Mouse (Mus musculus) spleen, adult 18-20 months (tissue): ENCODE measurements around the gene Fgfr2.
"Not testable (repeated sequence)": the region's sequence is repeated elsewhere in the genome, so short reads cannot be mapped to it uniquely, and the experiment has no call there.

Experiments used
- DNase-seq, 2 experiments: peaks; one replicate each; pipeline ENCODE4 v3.0.0; 2022; ENCODE audit warnings: mixed read lengths in 2 of 2

Gene Fgfr2

DNA sequence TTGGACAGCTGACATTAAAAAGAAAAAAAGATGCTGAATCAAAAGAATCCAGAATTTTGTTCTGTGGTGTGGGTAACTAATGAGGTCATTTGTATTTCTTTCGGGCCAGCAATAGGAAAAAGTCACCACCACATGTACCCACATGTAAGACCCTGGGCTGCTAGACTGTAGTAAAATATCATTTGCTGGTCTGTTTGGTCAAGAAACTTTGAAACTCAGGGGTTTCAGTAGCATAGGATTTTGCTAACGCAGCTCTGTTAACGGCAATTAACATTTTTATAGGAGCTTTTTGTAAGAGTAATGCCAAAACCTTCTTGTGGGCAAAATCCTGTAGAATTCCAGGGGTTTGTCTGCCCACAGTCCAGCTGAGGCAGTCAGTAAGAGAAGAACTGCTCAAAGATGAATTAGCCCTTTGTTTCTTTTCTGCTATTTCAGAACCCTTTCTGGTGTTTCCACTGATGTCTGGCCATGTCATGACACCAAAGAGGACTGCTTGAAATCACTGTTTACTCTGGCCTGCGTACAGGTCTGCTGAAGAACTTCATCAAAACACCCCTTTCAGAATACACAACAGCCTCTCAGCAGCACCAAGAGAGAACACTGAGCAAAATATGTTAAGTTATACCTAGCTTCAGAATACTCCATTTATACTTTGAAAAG, 2667.4 kb downstream of the Fgfr2 start:
- DNase-seq, result no peak

DNA sequence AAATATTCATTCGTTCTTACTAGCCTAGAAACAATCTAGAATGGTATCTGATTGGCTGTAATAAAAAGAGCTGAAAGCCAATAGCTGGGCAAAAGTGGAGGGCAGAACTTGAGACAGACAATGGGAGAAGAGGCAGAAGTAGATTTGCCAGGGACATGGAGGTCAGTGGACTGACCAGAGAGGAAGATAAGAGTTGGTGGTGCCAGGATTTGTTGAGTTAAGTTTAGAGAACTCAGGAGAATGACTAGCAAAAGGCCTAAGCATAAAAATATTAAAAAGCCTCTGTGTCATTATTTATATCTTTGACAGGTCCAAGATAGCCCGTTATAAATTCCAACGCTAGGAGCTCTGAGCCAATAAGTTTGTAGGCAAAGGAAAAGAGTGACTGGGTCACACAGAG, 2668.9 kb downstream of the Fgfr2 start:
- no peak for DNase-seq

GRCm38 (mm10) chr7:130435776-130436175, 2687.4 kb downstream of the Fgfr2 start:
- no peak for DNase-seq

GRCm38 (mm10) chr7:130432141-130432540, 2691.0 kb downstream of the Fgfr2 start:
- no peak for DNase-seq

DNA sequence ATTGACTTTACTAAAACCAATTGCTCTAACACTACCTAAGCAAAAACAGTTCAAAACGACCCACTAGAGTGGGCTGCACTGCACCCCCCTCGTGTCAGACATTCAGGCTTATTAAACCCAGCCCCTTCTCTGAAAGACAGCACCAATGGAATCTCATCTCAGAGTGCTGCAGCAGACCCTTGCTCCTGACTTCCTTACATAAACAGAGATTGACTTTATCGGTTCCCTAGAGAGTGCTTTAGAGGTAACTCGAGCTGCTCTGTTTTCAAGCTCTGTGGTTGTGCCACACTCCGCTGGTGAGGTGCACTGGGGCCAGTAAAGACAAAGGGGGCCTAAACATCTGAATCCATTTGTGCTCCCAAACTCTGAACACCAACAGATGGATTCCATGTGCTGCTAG, 2696.6 kb downstream of the Fgfr2 start:
- DNase-seq, result no peak

DNA sequence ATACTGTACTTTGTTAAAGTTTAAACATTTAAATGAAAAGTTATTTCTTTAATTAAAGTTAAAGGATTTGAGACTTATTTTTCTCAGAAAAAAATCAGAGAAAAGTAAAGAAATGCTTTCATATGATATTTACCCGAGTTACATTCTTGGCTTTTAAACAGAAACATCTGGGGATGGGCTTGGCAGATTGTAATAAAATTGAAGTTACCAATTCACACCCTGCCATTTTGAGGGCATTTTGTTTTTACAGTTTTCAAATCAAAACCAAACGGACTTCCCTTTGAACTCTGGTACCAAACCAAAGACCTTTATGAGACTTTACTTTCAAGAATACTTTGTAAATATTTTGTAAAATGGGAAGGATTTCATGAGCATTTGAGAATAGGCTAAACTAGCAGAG, 2697.2 kb downstream of the Fgfr2 start:
- DNase-seq, result no peak

- DNase-seq, result no peak
These were observed 2703.2 kb downstream of the Fgfr2 start for GRCm38 (mm10) chr7:130419961-130420360.

GRCm38 (mm10) chr7:130407622-130408021, 2715.5 kb downstream of the Fgfr2 start:
- no peak for DNase-seq

DNA sequence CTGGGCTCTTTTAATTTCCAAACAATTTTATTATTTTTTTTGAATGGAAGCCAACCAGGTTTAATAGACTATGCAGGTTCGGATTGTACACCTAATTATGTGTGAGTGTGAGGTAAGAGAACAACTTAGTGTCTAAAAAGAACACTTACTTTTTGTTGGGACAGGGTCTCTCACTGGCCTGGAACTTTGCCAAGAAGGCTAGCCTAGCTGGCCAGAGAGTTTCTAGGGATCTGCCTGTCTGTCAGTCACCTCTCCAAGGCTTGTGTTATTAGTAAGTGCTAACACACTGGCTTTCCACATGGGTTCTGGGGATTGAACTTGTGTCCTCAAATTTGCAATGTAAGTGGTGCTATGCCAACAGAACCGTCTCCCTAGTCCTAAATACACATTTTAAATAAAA, 2719.8 kb downstream of the Fgfr2 start:
- DNase-seq, result no peak

DNA sequence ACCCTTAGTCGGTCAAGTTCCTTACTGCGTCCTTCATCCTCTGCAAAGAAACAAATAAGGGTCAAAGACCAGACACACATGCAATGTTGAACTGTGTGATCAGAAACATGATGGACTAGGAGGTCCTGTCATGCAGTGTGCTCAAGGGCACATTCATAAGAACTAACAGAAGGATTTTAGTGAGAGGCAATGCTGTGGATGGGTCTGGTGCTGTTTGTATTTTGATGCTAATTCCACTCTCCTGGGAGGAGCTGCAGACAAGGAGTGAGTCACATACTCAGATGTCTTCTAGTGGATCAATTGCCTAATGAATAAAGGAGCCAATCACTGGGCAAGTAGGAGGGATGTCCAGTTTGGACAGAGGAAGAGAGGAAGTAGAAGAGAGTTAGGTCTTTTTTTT, 2728.5 kb downstream of the Fgfr2 start:
- DNase-seq, result no peak

- not testable (repeated sequence) for DNase-seq
These were observed 2733.1 kb downstream of the Fgfr2 start for GRCm38 (mm10) chr7:130390060-130390459.

GRCm38 (mm10) chr7:130386308-130386707, 2736.8 kb downstream of the Fgfr2 start:
- DNase-seq, result no peak

GRCm38 (mm10) chr7:130385732-130386294, 2737.3 kb downstream of the Fgfr2 start:
- no peak for DNase-seq

DNA sequence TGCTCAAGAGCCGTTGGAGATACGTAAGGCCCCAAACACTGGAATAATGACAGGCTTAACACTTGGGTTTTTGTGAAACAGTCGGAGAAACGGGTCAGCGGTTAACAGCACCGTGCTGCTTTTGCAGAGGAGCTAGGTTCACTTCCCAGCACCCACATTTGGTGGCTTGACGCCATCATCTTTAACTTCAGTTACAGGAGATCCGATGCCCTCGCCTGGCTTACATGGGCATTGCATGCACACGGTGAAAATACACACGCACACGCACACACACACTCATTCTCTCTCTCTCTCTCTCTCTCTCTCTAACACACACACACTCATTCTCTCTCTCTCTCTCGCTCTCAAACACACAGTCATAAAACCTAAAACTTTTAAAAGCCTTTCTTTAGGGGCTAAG, 2741.0 kb downstream of the Fgfr2 start:
- no peak for DNase-seq

DNA sequence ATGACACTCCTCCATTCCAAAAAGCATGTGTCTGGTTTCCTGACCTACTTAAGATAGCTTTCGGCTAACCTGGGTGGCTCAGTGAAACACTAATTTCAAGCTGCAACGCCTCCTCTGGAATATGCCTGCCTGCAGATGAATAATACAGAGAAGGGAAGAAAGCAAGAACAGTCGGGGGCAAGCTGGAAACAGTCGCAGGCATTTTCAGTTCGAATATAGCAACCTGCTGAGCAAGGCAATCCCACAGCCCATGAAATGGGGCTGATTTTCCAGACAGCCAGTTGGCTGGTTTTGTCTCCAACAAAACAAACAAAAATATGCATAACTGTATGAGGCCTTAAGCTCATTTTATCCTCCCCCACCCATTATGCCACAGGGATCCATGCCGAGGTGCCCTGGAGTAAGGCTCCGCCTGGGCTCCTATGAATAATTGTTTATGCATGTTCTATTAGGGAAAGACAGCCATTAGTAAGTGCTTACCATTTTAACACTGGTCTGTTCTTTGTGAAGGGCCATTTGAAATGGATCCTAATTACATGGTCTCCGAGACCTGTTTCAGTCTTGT, 2741.7 kb downstream of the Fgfr2 start:
- no peak for DNase-seq

DNA sequence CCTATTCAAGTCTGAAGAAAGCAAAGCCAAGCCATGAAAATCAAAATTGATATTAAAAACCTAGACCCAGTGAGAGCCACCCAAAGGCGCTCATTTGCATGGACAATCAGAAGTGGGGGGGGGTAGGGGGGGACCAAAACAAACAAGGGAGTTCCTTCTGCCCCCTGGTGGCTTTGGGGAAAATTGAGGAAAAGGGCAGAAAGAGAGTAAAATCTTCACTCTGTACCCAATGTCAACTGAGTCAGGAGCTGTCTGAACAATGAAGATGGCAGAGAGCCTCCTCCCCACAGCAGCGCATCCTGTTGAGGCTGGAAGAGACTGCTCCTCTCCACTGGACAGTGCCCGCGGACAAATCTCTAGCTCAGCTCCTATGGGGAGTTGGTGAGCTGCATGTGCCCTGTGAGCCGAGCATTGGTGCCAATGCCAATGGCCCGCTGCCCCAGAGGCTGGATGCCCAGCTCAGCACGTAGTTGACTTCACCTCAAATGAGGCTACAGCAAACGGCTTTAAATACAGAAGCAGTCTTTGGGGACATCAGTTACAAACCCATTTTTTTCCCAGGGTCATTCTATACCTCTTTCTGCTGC, 2742.3 kb downstream of the Fgfr2 start:
- DNase-seq, result no peak

- no peak for DNase-seq
These were observed 2742.8 kb downstream of the Fgfr2 start for GRCm38 (mm10) chr7:130380367-130380766.

DNA sequence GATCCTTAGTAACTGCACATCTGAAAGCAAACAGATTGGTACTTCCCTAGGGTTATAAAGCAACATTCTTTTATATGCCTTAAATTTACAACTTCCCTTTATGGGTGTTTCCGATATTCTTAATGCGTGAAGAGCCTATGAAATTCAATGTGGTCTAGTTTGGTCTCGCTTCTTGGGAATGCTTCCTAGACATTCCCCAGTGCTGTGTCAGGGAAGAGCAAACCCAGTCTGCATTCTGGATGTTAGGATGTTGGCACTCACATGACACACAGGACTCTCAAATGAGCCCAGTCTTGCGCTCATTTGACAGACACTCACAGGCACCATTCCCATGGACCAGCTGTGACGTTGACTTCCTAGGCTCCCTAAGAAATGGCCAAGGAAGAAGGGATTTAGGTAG, 2743.3 kb downstream of the Fgfr2 start:
- DNase-seq, result no peak

- no peak for DNase-seq
These were observed 2744.8 kb downstream of the Fgfr2 start for GRCm38 (mm10) chr7:130378308-130378707.

DNA sequence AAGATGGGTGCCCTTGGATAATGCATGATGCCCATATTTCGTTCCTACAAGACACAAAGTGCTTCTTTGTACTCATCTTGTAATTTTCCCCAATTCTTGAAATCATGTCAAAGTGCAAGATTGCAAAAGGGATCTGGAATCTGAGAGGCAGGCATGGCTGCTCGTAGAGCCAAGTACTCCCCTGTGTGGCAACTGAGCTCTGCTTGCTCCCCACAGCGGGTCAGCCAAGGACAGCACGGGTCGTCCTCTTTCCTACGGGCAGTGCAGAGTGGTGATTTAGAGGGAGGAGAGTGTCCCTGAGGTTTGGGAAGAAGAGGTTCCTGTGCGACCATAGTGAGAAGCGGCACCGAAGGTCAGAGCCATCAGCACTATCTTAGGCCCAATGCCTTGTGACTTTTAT, 2748.8 kb downstream of the Fgfr2 start:
- DNase-seq, result no peak

DNA sequence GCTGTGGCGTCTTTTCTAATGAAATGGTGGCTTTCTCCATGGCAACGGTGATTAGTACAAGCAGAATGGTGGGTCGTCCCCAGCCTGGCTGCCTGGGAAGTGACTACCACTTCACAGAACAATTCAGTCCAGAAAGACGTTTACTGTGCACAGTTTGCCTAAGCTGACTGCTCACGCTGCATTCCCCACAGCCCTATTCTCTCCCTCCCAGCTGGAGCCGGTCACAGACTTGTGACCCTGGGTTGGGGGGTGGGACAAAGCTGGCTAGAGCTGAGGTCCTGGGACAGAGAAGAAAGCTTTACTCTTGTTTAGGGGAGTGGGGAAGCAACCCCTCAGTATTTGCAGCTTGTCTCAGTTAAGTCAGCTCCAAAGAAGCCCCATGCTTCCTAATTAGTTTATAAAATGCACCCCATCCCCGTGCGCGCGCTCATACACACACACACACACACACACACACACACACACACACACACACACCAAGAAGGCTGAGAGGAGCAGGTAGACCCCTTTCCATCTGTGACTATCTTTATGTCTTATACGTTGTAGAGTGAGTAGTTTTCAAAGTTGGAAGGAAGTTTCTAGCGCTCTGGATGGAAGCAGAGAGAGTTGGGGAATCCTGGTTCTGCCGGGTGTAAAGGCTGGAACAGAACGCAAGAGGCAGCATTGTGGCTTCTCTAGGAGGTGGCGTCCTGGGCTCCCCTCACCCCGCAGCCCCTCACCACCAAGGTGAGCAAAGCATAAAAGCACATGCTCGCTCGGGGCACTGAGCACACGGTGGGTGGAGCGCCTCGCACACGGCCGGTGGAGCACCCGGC, 2754.1 kb downstream of the Fgfr2 start:
- no peak for DNase-seq

GRCm38 (mm10) chr7:130368036-130368826, 2754.9 kb downstream of the Fgfr2 start:
- no peak for DNase-seq
